Mouse (Mus musculus) midbrain, embryonic 16.5 days (tissue): ENCODE measurements at regions not wholly inside any gene's neighbourhood (a gene's known extent, or its start where the extent isn't known, plus 50 kb on each side); places are given as distances from the start of the nearest gene placed in this dataset.

ENCODE experiments used
- ATAC-seq: fragments of 200-750 bp; cut with Nextera tagmentation; 2 replicates; pipeline ENCODE4 v1.8.0; 2017; ENCODE audit warnings: moderate TSS enrichment
- H3K27ac ChIP-seq: fragments of 300-500 bp; sonication (generic); 2 replicates; pipeline ENCODE4 v1.5.1; 2014; ENCODE audit warnings: mild to moderate bottlenecking, low read length, mixed read lengths
- H3K27me3 ChIP-seq: fragments of 300-500 bp; sonication (generic); 2 replicates; pipeline ENCODE4 v1.6.1; 2014; ENCODE audit warnings: low read depth, low read length, mixed read lengths; ENCODE audit not compliant: control insufficient read depth, insufficient read depth
- H3K36me3 ChIP-seq: fragments of 300-500 bp; sonication (generic); 2 replicates; pipeline ENCODE4 v1.6.1; 2014; ENCODE audit warnings: mild to moderate bottlenecking, low read length, moderate library complexity, mixed read lengths; ENCODE audit not compliant: control insufficient read depth, insufficient read depth
- H3K4me1 ChIP-seq: fragments of 300-500 bp; sonication (generic); 2 replicates; pipeline ENCODE4 v1.6.1; 2014; ENCODE audit warnings: mild to moderate bottlenecking, low read length, mixed read lengths; ENCODE audit not compliant: control insufficient read depth, insufficient read depth
- H3K4me2 ChIP-seq: fragments of 300-500 bp; sonication (generic); 2 replicates; pipeline ENCODE4 v1.6.1; 2014; ENCODE audit warnings: mild to moderate bottlenecking, low read length, mixed read lengths
- H3K4me3 ChIP-seq: fragments of 300-500 bp; sonication (generic); 2 replicates; pipeline ENCODE4 v1.5.1; 2014; ENCODE audit warnings: low read depth, mild to moderate bottlenecking, low read length, moderate library complexity, mixed read lengths
- H3K9ac ChIP-seq: fragments of 300-500 bp; sonication (generic); 2 replicates; pipeline ENCODE4 v1.6.1; 2014; ENCODE audit warnings: low read depth, low read length, mixed read lengths
- H3K9me3 ChIP-seq: fragments of 300-500 bp; sonication (generic); replicated peaks from 2 replicates; pipeline ENCODE4 v1.6.1; 2014; ENCODE audit warnings: mild to moderate bottlenecking, low read length, mixed read lengths; ENCODE audit not compliant: control insufficient read depth, poor library complexity, severe bottlenecking
- WGBS: fragments of 180-500 bp; shearing (Covaris S2); extraction: QIAGEN DNeasy Blood & Tissue Kit; methylation state at CpG from one replicate; pipeline ENCODE4 v1.1.7; 2014; 5-methylcytosine and 5-hydroxymethylcytosine counted together

DNA sequence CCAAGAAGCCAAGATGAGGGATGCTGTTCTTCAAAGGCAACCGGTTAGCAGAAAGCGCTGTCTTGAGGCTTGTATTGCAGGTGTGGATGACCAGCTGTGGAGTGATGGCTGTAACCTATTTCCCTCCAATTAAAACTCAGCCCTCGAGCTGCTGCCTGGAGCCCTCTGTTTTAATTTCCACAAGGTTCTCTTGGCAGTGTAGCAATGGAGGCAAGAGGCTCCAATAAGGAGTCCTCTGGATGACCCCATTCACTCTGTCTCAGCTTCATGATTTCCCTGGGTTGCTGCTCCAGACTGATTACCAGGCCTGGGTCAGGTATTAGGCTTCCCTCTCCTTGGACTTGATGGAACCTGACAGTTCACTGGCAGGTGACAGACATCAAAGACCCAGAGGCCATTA, 548.5 kb downstream of the Psat1 start:
- H3K36me3 ChIP-seq: no peaks in the 10 kb centered on the region
- no peaks in the 10 kb centered on the region for H3K4me1 ChIP-seq
- no peak overlapping the region for H3K9ac ChIP-seq
- H3K4me2 ChIP-seq: no peak overlapping the region
- H3K4me3 ChIP-seq: no peak overlapping the region
- no peak overlapping the region for H3K27ac ChIP-seq
- H3K27me3 ChIP-seq: no peaks in the 10 kb centered on the region
- H3K9me3 ChIP-seq: no peaks in the 10 kb centered on the region
- ATAC-seq: no peak
- WGBS: 86% methylated on average over 3 of the region's 3 CpGs

DNA sequence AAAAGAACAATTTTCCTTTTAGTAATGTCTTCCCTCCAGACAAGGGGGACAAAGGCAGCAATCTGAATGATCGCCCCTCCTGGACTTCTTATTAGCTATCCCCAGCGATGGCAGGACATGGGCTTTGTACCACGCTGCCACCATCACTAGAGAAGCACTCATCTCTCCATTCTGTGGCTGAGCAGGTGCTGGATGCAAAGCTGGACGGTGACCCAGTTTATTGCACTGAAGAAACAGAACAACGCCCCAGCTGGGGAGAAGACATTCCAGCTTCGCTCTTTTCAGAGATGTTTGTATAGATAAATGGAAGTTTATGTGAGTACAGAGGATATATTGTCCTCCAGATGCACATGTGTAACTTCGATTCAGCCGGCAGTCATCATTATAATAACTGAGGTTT, 575.5 kb downstream of the Psat1 start:
- ATAC-seq: no peak
- 66% methylated on average over 8 of the region's 8 CpGs for WGBS
- no peaks in the 10 kb centered on the region for H3K4me1 ChIP-seq
- no peaks in the 10 kb centered on the region for H3K36me3 ChIP-seq
- H3K4me2 ChIP-seq: no peak overlapping the region
- H3K4me3 ChIP-seq: no peak overlapping the region
- H3K9me3 ChIP-seq: no peaks in the 10 kb centered on the region
- H3K9ac ChIP-seq: no peak overlapping the region
- H3K27ac ChIP-seq: no peak overlapping the region
- no peaks in the 10 kb centered on the region for H3K27me3 ChIP-seq

GRCm38 (mm10) chr19:15366951-15367350, 580.2 kb downstream of the Psat1 start:
- Histone ChIP-seq H3K27me3 (no peaks in the 10 kb centered on the region), H3K9ac (no peak overlapping the region), H3K27ac (no peak overlapping the region), H3K36me3 (no peaks in the 10 kb centered on the region), H3K4me1 (no peaks in the 10 kb centered on the region), H3K4me2 (no peak overlapping the region), H3K9me3 (no peaks in the 10 kb centered on the region), H3K4me3 (no peak overlapping the region)
- WGBS: 33% methylated on average over 2 of the region's 2 CpGs
- ATAC-seq: no peak

DNA sequence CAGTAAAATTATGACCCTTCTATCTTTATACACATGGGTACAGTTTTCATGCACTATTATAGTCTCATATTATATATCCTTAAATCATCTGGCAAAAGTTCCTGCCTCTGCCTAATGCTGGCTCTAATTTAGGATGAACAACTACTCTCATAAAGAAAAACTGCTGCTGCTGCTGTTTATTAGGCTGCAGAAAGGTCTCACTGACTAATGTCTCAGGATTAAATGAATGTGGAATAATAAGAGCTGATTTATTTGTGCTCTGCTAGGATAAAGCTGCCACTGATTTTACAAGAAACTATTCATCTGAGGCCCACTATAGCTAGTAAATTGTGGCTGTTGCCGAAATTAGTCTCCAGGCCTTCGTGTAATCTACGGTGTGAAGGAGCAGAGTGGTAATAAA, 590.0 kb downstream of the Psat1 start:
- Histone ChIP-seq H3K4me3 (no peak overlapping the region), H3K9ac (no peak overlapping the region), H3K9me3 (no peaks in the 10 kb centered on the region), H3K27ac (no peak overlapping the region), H3K4me2 (no peak overlapping the region), H3K27me3 (no peaks in the 10 kb centered on the region), H3K4me1 (no peaks in the 10 kb centered on the region), H3K36me3 (no peaks in the 10 kb centered on the region)
- WGBS: 86% methylated on average over 3 of the region's 3 CpGs
- no peak for ATAC-seq

DNA sequence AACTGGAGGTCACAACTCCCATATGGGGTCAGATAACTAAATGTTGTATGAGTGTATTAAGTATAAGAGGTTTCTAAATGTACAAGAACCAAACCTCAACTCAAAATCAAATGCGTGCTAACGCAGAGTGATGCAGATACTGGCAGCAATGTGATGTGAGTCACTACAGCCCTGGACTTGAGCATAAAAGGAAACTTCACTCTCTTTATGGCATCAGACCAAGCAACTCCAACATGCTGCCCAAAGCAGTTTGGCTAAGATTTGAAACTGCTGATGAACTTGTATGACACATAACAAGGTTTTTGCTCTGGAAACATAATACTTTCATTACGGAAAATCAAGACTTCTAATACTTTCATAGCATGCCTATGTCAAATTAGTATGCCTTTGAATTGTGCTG, 598.8 kb downstream of the Psat1 start:
- Histone ChIP-seq H3K9ac (no peak overlapping the region), H3K27me3 (no peaks in the 10 kb centered on the region), H3K4me3 (no peak overlapping the region), H3K4me2 (no peak overlapping the region), H3K9me3 (no peaks in the 10 kb centered on the region), H3K36me3 (no peaks in the 10 kb centered on the region), H3K27ac (no peak overlapping the region), H3K4me1 (no peaks in the 10 kb centered on the region)
- 96% methylated on average over 3 of the region's 3 CpGs for WGBS
- no peak for ATAC-seq

DNA sequence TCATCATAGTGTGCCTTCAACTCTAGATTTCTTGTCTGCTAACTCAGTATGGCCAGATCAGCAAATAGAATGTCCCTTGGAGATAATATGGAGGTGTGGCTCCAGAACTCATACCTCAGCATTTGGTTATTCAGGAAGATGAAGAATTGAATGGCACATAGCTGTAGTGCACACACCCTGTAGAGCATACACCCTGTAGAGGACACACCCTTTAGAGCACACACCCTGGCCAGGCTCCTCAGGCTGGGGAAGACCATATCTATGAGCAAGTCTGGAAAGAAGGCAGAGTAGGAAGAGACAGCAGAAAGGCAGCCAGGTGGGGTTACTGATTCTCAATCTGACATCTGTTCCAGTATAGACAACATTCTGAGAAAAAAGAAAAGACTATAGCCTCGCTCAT, 604.9 kb downstream of the Psat1 start:
- H3K4me2 ChIP-seq: no peak overlapping the region
- peaks cover 16% of the 10 kb centered on the region for H3K4me1 ChIP-seq
- no peaks in the 10 kb centered on the region for H3K9me3 ChIP-seq
- WGBS: 92% methylated on average over 1 of the region's 1 CpGs
- H3K27ac ChIP-seq: no peak overlapping the region
- H3K36me3 ChIP-seq: no peaks in the 10 kb centered on the region
- no peak overlapping the region for H3K4me3 ChIP-seq
- H3K27me3 ChIP-seq: no peaks in the 10 kb centered on the region
- no peak overlapping the region for H3K9ac ChIP-seq
- ATAC-seq: no peak

GRCm38 (mm10) chr19:15340305-15340983, 606.7 kb downstream of the Psat1 start:
- no peak overlapping the region for H3K4me3 ChIP-seq
- peak overlapping the region; percentile 38 for H3K4me2 ChIP-seq
- 0 out of 2 replicates have a peak overlapping the region, but pooled peaks have one; percentile 14 for H3K9ac ChIP-seq
- peak; percentile 90 for ATAC-seq
- peak overlapping the region; percentile 68 for H3K27ac ChIP-seq
- peaks cover 16% of the 10 kb centered on the region for H3K4me1 ChIP-seq
- no peaks in the 10 kb centered on the region for H3K27me3 ChIP-seq
- H3K9me3 ChIP-seq: no peaks in the 10 kb centered on the region
- 22% methylated on average over 19 of the region's 19 CpGs for WGBS
- H3K36me3 ChIP-seq: no peaks in the 10 kb centered on the region

DNA sequence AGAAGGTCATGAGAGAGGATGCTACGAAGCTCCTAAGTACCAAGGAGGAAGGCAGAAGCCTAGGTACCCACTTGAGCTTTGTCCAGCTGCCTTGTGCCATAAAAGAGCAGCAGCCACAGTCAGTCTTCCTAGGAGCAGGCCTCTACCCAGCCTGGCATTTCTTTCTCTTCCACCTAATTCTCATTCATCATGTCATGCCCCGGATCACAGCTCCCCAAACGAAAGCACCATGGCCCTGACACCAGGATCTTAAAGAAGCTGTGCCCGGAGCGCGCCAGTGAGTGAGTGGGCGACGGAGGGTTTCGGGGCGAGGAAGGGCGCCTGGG, 607.2 kb downstream of the Psat1 start:
- peaks cover 16% of the 10 kb centered on the region for H3K4me1 ChIP-seq
- ATAC-seq: peak; percentile 27
- no peak overlapping the region for H3K4me3 ChIP-seq
- H3K27me3 ChIP-seq: no peaks in the 10 kb centered on the region
- no peaks in the 10 kb centered on the region for H3K36me3 ChIP-seq
- H3K4me2 ChIP-seq: peak overlapping the region; percentile 38
- H3K27ac ChIP-seq: peak overlapping the region; percentile 68
- no peaks in the 10 kb centered on the region for H3K9me3 ChIP-seq
- WGBS: 47% methylated on average over 11 of the region's 11 CpGs
- 0 out of 2 replicates have a peak overlapping the region, but pooled peaks have one; percentile 21 for H3K9ac ChIP-seq

DNA sequence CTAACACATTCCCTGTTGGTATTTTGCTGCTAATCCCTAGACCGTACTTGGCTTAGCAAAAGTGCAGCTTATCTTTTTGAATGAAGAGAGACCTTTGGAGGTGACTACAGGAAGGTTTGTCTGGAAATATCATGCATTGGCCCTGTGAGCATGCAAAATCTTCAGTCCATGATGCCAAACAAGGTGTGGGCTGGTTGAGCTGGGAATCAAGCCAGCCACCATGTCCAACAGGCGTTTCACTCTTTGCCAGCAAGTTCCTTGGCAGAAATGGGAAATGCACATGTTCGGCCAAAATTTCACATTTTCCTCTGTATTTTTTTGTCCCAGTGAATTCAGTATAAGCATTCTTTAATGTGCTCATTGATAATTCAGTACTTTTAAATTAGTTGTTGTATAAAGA, 617.0 kb downstream of the Psat1 start:
- 90% methylated on average over 3 of the region's 3 CpGs for WGBS
- Histone ChIP-seq H3K4me3 (no peak overlapping the region), H3K9me3 (no peaks in the 10 kb centered on the region), H3K27ac (no peak overlapping the region), H3K27me3 (no peaks in the 10 kb centered on the region), H3K4me2 (no peak overlapping the region), H3K9ac (no peak overlapping the region), H3K36me3 (no peaks in the 10 kb centered on the region), H3K4me1 (no peaks in the 10 kb centered on the region)
- ATAC-seq: no peak
